Mouse (Mus musculus) heart, adult 2 months (tissue): ENCODE results near the gene Vdac1. TPM values are rescaled to one million over a fixed set of nuclear protein-coding genes. Genes with fewer than 3 reads are reported as not detected.
A peak's percentile ranks its signal among the peaks of the same experiment; 100 is the strongest.

ENCODE experiments used
- DNase-seq, 2 experiments: peaks; one replicate each; pipeline ENCODE4 v3.0.0; 2021
- H3K27ac ChIP-seq: fragments of 200-600 bp; 2 replicates; pipeline ENCODE4 v1.8.1; 2022
- H3K27me3 ChIP-seq: fragments of 200-500 bp; 2 replicates; pipeline ENCODE4 v1.6.1; 2012; ENCODE audit warnings: mild to moderate bottlenecking, low read length, inconsistent platforms, mixed read lengths; ENCODE audit not compliant: control insufficient read depth, insufficient read depth
- H3K36me3 ChIP-seq: fragments of 200-500 bp; 2 replicates; pipeline ENCODE4 v1.6.1; 2012; ENCODE audit warnings: low read length, inconsistent platforms; ENCODE audit not compliant: control insufficient read depth, insufficient read depth
- H3K4me1 ChIP-seq: fragments of 200-500 bp; 2 replicates; pipeline ENCODE4 v1.6.1; 2011; ENCODE audit warnings: low read length; ENCODE audit not compliant: control insufficient read depth, insufficient read depth
- H3K4me3 ChIP-seq: fragments of 200-600 bp; 2 replicates; pipeline ENCODE4 v1.8.1; 2022
- H3K79me2 ChIP-seq: fragments of 200-500 bp; replicated peaks from 2 replicates; pipeline ENCODE4 v1.6.1; 2012; ENCODE audit warnings: mild to moderate bottlenecking, inconsistent platforms, low read length, moderate library complexity, mixed read lengths; ENCODE audit not compliant: control insufficient read depth, insufficient read depth
- H3K9ac ChIP-seq: fragments of 200-500 bp; 2 replicates; pipeline ENCODE4 v1.6.1; 2012; ENCODE audit warnings: low read depth, mild to moderate bottlenecking, control low read depth, inconsistent platforms, low read length, mixed read lengths
- CTCF ChIP-seq: fragments of 200-600 bp; IDR thresholded peaks from 2 replicates; pipeline ENCODE4 v1.8.1; 2022; ENCODE audit warnings: antibody characterized with exemption, mild to moderate bottlenecking, moderate library complexity
- EP300 ChIP-seq: fragments of 200-500 bp; IDR thresholded peaks from 2 replicates; pipeline ENCODE4 v1.6.1; 2011; ENCODE audit warnings: low read depth, low read length, control low read depth; ENCODE audit not compliant: insufficient read depth
- POLR2A ChIP-seq: fragments of 200-500 bp; IDR thresholded peaks from 2 replicates; pipeline ENCODE4 v1.6.1; 2011; ENCODE audit warnings: mild to moderate bottlenecking, low read depth, low read length, control low read depth; ENCODE audit not compliant: insufficient read depth
- WGBS: fragments of 180-500 bp; shearing (Covaris S2); methylation state at CpG from one replicate; pipeline ENCODE4 v1.1.7; 2018; 5-methylcytosine and 5-hydroxymethylcytosine counted together
- intact Hi-C: fragments of 180-260 bp; cut with DNase I; formaldehyde crosslinking; loops from one replicate; pipeline ENCODE4 v1.15.1; 2025
- polyA plus RNA-seq: library from polyadenylated mRNA; depleted of rRNA; stranded (reverse); fragments of >200 nt; gene quantifications from 2 replicates; pipeline ENCODE4 v1.2.3, GENCODE M21; 2012
- total RNA-seq, 2 experiments: library from RNA; stranded (reverse); gene quantifications; 2 replicates each; pipeline ENCODE4 v1.2.3; 2021

Vdac1 gene
- total and polyA plus RNA-seq, 3 experiments, result 422 to 1,141 (median 987) TPM

DNA sequence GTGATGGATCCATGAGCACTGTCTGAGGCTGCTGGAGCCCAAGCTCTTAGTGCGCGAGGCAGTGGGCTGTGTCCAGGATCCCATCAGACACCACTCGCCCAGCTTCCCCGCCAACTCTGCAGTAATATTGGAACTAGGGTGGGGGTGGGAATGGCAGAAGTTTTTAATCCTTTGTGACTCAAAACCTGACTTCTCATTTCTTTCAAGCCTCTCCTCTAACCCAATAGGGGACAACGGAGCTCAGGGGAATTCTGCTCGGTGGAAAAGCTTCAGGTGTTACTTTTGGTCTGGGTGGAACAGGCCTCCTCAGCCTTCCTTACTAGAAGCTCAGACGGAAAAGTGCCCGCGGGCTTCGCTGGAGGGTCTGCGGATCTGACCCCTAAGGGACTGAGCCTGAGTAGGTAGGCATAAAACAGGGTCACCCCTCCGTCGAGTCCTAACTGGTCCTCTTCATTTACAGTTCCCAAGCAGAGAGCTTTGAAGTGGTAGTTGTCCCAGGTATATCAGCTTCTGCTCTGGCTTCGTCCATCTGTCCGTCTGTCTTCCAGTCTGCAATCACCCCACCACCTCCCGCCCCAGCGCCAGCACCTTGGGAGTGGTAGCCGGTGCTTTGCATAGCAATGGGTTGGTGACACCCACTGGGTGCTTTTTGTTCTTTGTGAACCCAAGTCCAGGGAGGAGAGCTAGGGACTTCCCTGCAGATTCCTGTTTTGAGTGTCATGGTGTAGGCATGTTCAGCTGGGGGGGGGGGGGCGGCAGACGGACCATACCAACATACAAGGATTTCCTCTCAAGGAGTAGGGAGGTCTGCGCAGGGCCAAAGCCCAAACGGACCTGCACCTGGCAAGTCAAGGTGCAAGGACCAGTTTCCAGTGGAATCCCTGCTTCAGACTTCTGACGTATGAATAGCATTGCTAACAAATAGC, 36.0 kb upstream of the Vdac1 start:
- no peak overlapping the region for H3K4me3 ChIP-seq
- 54% methylated on average over 23 of the region's 23 CpGs for WGBS
- DNase-seq, result no peak
- H3K9ac ChIP-seq, result no peak overlapping the region
- H3K27me3 ChIP-seq, result no peaks in the 10 kb centered on the region
- TF ChIP-seq CTCF (no peak), EP300 (no peak), POLR2A (no peak)
- no peaks in the 10 kb centered on the region for H3K79me2 ChIP-seq
- no peaks in the 10 kb centered on the region for H3K36me3 ChIP-seq
- no peaks in the 10 kb centered on the region for H3K4me1 ChIP-seq
- no peak overlapping the region for H3K27ac ChIP-seq
- intact Hi-C loops, result no loop called here

DNA sequence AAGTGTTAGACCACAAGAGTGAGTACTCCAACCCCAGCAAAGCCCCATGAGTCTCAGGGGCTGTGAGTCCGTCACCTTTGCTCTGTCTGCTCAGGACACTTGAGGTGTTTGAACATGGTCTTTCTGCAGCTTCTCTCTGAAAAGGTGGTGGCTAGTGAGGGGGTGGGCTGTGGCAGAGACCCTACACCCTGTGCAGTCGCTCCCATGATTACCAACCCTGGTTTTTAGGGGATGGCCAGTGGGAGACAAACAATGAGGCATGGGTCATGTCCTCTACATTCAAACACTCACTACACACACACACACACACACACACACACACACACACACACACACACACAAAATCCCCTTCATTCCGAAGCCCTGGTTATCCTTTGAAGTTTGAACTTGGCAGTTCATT, 33.3 kb upstream of the Vdac1 start:
- Histone ChIP-seq H3K9ac (no peak overlapping the region), H3K4me3 (no peak overlapping the region), H3K79me2 (no peaks in the 10 kb centered on the region), H3K27me3 (no peaks in the 10 kb centered on the region), H3K27ac (no peak overlapping the region), H3K4me1 (no peaks in the 10 kb centered on the region), H3K36me3 (no peaks in the 10 kb centered on the region)
- no peak for DNase-seq
- 63% methylated on average over 3 of the region's 3 CpGs for WGBS
- no peak for TF ChIP-seq EP300
- no peak for TF ChIP-seq CTCF
- no peak for TF ChIP-seq POLR2A
- intact Hi-C loops, result no loop called here

DNA sequence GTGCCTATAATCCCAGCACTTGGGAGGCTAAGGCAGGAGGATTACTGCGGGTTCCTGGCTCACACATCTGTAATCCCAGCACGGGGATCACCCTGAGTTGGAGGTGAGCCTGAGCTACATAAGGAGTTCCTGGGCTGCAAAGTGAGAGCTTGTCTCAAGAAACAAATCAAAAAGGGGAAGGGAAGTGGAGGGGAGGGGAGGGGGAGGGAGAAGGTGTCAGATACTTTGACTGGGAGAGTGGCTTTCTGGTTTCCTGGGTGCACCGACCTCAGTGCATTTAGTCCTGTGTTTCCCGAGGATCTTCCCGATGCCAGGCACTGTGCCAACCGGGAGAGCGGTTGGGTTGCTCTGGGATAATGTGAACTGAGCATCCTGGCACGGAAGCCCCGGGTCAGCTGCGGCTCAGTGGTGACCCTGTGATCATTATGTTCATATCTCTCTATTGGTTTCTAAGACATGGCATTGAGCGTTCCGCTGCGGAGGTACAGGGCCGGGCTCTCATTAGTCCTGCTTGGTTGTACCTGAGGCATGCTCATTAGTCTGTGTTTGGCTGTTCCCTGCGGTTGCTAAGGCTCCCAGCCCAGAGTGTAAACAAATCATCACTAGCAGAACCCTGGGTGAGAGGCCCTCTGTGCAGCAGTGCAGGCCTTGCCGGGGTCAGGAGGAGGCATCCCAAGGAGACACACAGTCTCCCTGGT, 28.1 kb upstream of the Vdac1 start:
- H3K79me2 ChIP-seq, result no peaks in the 10 kb centered on the region
- no peaks in the 10 kb centered on the region for H3K27me3 ChIP-seq
- no peak overlapping the region for H3K27ac ChIP-seq
- DNase-seq, result no peak
- 60% methylated on average over 16 of the region's 16 CpGs for WGBS
- no peak overlapping the region for H3K4me3 ChIP-seq
- intact Hi-C loops, result loop anchor here (5.0 kb wide), 1 partner anchor 475 kb away; no protein-coding TSS in a partner anchor
- H3K4me1 ChIP-seq, result no peaks in the 10 kb centered on the region
- H3K9ac ChIP-seq, result no peak overlapping the region
- no peak for TF ChIP-seq CTCF
- no peak for TF ChIP-seq POLR2A
- H3K36me3 ChIP-seq, result no peaks in the 10 kb centered on the region

DNA sequence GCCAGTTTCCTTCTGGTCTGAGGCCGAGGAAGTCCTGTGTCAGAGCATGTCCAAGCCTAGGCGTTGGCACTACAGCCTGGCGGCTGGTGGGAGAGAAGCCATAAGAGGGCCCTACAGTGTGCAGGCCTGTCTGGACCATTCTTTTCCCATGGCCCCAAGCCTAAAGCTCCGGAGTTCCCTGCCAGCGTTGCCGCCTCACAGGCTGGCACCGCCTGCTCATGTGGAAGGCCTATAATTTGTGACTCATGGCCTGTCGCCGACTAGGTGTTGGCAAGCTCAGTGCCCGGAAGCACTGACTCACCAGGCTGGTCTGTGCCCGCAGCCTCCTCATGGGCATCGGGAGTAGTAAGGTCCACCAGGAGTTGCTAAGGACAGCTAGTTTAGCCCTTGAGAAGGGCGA, 27.0 kb upstream of the Vdac1 start:
- Histone ChIP-seq H3K4me1 (no peaks in the 10 kb centered on the region), H3K79me2 (no peaks in the 10 kb centered on the region), H3K4me3 (no peak overlapping the region), H3K27me3 (no peaks in the 10 kb centered on the region), H3K9ac (no peak overlapping the region), H3K27ac (no peak overlapping the region), H3K36me3 (no peaks in the 10 kb centered on the region)
- peak; percentile 34 to 54 for DNase-seq
- no peak for TF ChIP-seq EP300
- intact Hi-C loops, result loop anchor here (5.0 kb wide), 1 partner anchor 474 kb away; no protein-coding TSS in a partner anchor
- 79% methylated on average over 13 of the region's 13 CpGs for WGBS

DNA sequence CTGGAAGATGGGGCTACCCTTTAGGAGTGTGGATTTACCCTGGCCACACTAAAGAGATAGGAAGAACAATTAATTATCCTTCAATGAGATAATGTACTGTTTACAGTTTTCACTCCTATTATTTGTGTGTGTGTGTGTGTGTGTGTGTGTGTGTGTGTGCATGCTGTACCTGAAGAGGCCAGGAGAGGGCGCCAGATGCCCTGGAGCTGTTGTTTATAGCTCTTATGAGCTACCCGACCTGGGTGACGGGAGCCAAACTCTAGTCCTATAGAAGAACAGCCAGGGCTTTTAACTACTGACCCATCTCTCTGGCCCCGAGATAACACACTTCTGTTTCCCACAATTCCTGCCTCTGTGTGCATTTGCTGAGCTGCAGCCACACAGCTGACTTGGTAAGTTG, 25.4 kb upstream of the Vdac1 start:
- WGBS, result 80% methylated on average over 4 of the region's 4 CpGs
- Histone ChIP-seq H3K36me3 (no peaks in the 10 kb centered on the region), H3K4me1 (no peaks in the 10 kb centered on the region), H3K27me3 (no peaks in the 10 kb centered on the region), H3K4me3 (no peak overlapping the region), H3K27ac (no peak overlapping the region), H3K9ac (no peak overlapping the region), H3K79me2 (no peaks in the 10 kb centered on the region)
- intact Hi-C loops, result no loop called here
- DNase-seq, result no peak
- no peak for TF ChIP-seq EP300

DNA sequence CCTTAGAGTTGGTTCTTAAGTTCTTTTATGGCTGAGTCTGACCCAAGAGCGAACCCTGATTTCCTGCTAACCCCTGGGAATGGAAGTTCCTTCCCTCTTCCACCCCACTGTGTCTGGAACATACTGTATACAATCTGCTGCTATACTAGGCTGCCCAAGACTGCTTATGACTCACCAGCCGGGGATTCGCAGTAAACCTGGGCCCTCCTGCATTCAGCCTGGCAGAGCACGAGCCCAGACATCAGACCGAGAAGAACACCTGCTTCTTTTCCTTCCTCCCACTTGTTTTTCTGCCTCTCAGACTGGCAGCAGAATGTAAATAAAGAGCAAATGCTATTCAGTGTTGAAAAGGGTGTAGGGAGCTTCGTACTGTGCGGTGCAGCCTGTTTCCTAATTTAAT, 24.7 kb upstream of the Vdac1 start:
- Histone ChIP-seq H3K4me1 (no peaks in the 10 kb centered on the region), H3K9ac (no peak overlapping the region), H3K36me3 (no peaks in the 10 kb centered on the region), H3K27me3 (no peaks in the 10 kb centered on the region), H3K4me3 (no peak overlapping the region), H3K27ac (no peak overlapping the region), H3K79me2 (no peaks in the 10 kb centered on the region)
- no peak for DNase-seq
- intact Hi-C loops, result no loop called here
- no peak for TF ChIP-seq CTCF
- TF ChIP-seq POLR2A, result no peak
- no peak for TF ChIP-seq EP300
- 59% methylated on average over 7 of the region's 7 CpGs for WGBS
